Mouse (Mus musculus) right cerebral cortex, postnatal 25 days (tissue): ENCODE results near the gene Calm2.

Experiments used
- DNase-seq: peaks from one replicate; pipeline ENCODE4 v3.0.0; 2022

The Calm2 gene

DNA sequence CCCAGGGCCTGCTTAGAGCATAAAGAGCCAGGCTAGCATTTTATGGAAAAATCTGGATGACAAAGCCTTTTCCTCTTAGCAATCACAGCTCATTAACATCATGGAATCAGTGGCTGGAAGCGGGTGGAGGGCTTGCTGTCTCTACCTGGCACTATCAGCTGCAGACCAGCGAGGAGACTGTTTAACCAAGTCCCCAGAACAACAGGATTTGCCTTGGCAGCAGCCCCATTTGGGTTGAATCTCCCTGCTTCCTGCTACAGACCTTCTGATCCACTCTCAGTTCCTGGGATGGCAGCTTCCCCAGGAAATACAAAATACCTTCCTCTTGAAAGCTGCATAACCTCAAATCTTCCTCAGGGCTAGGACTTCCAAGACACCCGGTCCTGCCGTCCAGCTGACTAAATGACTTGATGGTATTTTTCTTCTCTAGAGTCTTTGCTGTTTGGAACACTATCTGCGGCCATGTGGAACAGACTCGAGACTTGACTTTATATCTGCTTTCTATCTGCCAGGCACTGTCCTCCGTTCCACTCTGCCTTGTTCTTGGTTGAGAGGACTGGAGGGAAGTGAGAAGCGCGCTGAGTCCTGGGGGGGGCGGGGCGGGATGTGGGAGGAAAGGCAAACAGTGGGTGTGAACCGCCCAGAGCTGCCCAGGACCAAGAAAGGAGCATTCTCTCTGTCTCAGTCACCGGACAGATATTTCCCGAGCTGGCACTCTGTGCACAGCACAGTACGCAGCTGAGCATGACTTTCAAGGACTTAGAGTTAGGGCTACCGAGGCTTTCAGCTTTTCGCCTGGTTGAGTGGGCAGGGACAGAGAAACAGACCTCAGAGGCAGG is 12.4 kb upstream of the Calm2 start:
- DNase-seq = no peak

GRCm38 (mm10) chr17:87457961-87458360 is 11.2 kb upstream of the Calm2 start:
- DNase-seq = no peak

GRCm38 (mm10) chr17:87454121-87454520 is 7.4 kb upstream of the Calm2 start:
- DNase-seq = no peak

DNA sequence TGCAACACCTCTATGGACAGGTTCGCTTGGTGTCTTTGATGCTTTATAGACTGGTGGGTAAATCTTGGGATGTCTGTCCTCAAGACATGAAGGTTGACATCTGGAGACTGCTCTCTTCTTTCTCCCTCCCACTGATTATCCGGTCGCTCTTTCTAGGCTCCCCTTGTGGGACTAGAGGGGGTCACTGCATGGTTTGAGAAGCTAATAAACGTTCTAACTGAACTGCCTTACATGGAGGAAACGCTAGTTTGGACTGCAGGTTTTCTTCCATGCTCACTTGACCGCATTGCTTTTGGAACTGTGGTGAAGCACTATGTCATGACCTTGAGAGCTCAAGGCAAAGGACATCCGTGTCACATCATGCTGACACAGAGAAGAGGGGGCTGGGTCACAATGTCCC is 6.6 kb upstream of the Calm2 start:
- DNase-seq = no peak

- DNase-seq = no peak
Observed at GRCm38 (mm10) chr17:87448881-87449280, 2.1 kb upstream of the Calm2 start.

- DNase-seq = no peak
Observed at GRCm38 (mm10) chr17:87448339-87448738, 1.6 kb upstream of the Calm2 start.

DNA sequence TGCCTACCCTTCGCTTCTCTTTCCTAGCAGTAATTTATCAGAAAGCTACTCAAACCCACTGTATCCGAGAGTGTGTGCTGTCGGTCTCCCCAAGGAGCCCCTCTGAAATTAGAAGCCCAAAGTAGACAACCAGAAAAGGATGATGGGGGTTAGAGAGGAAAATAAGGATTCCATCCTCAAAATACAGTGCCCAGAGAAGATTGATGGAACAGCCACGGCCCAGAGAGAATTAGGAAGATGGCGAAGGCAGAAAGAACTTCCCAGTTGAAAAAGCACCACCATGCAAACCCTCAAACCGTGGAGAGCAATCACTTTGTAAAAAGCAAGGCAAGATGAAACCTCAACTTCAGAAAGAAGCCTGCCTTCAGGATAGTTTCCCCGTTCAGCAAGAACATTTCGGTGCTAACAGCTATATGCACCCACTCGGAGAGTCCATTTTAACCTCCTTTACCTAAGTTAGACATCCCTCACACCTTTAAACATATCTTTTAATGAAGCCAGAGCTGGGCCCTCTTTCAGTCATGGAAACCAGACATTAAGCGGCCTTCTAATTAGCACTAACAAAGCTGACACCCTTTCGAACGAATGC is 971 bp upstream of the Calm2 start:
- no peak for DNase-seq

GRCm38 (mm10) chr17:87445917-87446766 is 593 bp downstream of the Calm2 start:
- DNase-seq = peak; percentile 71

- no peak for DNase-seq
Observed at GRCm38 (mm10) chr17:87445337-87445916, 1.3 kb downstream of the Calm2 start.

DNA sequence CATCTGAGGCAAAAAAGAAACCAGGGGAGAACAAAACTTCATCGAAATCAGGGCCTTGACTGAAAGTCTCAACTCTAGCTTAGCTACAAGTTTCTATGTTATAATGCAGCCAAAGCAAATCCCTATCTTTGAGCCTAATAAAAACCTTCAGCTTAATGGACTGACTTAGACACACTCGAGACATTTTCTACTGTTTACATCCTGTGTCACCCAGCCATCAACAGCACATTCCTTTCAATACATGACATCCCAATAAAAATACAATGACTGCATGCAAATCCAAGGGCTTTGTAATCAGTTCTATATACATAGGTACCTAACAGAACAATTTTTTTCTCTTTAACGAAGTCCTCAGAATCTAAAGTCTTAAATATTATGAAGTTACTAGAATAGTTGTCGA is 2.0 kb downstream of the Calm2 start:
- no peak for DNase-seq

GRCm38 (mm10) chr17:87441537-87441936 is 5.2 kb downstream of the Calm2 start:
- no peak for DNase-seq

GRCm38 (mm10) chr17:87439441-87439840 is 7.3 kb downstream of the Calm2 start:
- no peak for DNase-seq

- DNase-seq = no peak
Observed at GRCm38 (mm10) chr17:87433929-87434328, 12.8 kb downstream of the Calm2 start.

- DNase-seq = no peak
Observed at GRCm38 (mm10) chr17:87432743-87433142, 14.0 kb downstream of the Calm2 start.

- no peak for DNase-seq
Observed at GRCm38 (mm10) chr17:87432314-87432713, 14.4 kb downstream of the Calm2 start.

GRCm38 (mm10) chr17:87429431-87429830 is 17.3 kb downstream of the Calm2 start:
- DNase-seq = no peak

GRCm38 (mm10) chr17:87427511-87427910 is 19.2 kb downstream of the Calm2 start, which contains the start of gene Stpg4:
Gene Stpg4, minus strand, starts transcription at chr17:87427741.
- no peak for DNase-seq

DNA sequence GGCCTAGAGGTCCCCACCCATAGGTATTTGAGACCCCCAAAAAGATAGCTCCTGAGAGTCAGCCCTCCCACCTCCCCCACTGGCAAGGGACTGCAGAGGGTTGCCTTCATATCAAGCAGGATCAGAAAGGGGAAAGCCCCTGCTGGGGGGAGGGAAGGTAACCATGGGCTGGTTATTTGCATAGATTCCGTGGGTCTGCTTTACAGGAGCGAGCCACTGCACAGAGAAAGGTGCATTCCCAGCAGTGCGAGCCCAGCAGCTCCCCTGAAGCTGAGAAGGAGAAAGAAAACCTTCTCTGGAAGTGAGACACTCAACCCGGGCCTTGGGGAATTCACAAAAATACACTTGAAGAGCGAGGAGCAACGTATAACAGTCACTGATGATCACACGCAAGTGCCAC is 28.7 kb downstream of the Calm2 start:
- no peak for DNase-seq

GRCm38 (mm10) chr17:87406646-87407045 is 40.1 kb downstream of the Calm2 start:
- no peak for DNase-seq

DNA sequence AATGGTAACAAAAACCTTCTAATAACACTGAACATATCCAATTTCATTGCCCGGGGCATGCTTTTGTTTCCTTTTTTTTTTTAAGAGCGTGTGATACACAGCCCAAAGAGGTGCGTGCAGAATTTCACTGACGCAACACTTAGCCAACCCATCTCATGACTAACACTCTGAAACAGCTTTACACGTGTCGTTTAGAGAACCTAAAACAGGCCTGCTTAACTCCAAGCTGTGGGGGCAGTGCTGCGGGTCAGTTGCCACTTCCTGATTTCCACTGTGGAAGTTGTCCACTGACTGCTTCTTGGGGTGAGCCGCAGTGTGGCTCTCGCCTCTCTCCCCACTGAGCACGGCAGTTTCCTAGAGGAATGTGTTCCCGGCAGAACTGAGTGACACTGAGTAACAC is 41.2 kb downstream of the Calm2 start:
- DNase-seq = no peak

DNA sequence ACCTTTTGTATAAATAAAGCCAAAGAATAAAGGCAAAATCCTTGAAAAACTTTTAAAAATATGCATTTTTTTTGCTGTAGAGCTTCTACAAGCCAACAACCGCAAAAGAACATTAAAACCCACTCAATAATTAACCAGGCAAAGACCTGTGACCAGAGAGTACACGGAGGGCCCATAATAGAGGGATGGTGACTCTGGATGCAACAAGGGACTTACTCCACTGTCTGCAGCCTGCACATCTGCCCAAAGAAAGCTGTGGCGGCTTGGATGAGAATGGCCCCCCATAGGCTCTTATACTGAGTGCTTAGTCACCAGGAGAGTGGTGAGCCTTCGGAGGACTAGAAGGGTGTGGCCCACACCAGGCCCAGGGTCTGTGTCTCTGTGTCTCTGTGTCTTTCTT is 43.3 kb downstream of the Calm2 start:
- DNase-seq = no peak

DNA sequence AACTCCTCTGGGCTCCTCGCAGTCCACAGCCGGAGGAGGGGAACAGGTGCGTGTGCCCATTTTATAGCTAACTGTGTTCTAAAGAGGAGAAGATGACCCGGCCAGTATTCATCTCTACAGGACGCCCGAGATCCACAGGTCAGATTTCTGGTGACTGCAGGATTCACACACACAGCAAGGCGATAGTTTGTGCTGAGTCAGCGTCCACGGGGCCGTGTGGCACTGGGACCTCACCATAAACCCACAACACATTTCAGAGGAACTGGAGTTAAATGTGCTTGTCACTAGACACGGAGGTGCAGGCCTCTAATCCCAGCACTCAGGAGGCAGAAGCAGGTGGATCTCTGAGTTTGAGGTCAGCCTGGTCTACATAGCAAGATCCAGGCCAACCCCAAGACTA is 44.3 kb downstream of the Calm2 start:
- no peak for DNase-seq

DNA sequence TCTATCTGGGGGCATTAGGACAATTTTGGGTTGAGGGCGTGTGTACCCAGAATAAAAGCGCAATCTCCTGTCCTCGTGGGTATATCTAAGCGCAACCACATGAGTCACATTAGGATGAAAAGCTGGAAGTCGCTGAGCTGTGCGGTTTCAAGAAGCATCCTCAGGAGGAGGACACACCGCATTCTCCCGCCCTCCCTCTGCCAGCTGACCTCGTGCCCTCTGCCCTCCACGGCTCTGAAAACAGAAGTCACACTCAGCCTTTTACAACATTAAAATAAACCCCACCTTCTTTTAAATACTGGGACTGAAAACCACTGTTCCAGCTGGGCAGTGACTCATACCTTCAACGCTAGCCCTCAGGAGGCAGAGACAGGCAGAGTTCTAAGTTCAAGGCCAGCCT is 49.6 kb downstream of the Calm2 start:
- no peak for DNase-seq
